Mouse (Mus musculus): Measurements from ENCODE around the gene Slc35b3.

DNA sequence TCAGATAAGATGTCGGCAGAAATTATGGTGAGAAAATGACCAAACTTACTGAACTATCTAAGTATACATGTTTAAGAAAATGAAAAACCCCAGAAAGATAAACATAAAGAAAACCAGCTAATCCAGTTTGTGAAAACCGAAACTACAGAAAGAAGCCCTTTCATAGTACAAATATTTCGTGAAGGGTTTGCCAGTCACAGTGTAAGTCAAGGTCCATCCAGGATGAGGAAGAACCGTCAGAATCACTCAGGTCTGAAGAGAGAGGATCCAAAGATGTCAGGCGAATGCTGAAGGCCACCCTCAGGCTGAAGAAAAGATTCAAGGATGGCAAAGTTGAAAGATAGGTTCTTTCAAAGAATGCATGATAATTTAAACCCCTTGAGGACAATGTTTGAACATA, 23.1 kb upstream of the Slc35b3 start:
- TF ChIP-seq CTCF (IDR thresholded peaks at IDR 0.05; ENCODE audit: extremely low read depth, insufficient read depth, low read length) = no peak
- no peak for TF ChIP-seq POLR2A (IDR thresholded peaks at IDR 0.05; ENCODE audit: extremely low read depth, insufficient read depth, low read length)

Measured in cortical plate, adult 2 months (tissue).